Mouse (Mus musculus) E14TG2a.4 (cell line): ENCODE data around the gene Nup50.
"Not testable (repeated sequence)": the region's sequence is repeated elsewhere in the genome, so short reads cannot be mapped to it uniquely, and the experiment has no call there.

Experiments
- H3K27me3 ChIP-seq: 2 replicates; pipeline ENCODE4 v1.6.1; 2014; ENCODE audit warnings: low read length, control low read depth; ENCODE audit not compliant: insufficient read depth
- H3K36me3 ChIP-seq: 2 replicates; pipeline ENCODE4 v1.6.1; 2014; ENCODE audit warnings: low read length, control low read depth; ENCODE audit not compliant: insufficient read depth
- H3K4me1 ChIP-seq: replicated peaks from 2 replicates; pipeline ENCODE4 v1.6.1; 2014; ENCODE audit warnings: low read depth, low read length, control low read depth
- H3K4me3 ChIP-seq: replicated peaks from 2 replicates; pipeline ENCODE4 v1.5.1; 2014; ENCODE audit warnings: mild to moderate bottlenecking, low read length
- H3K9me3 ChIP-seq: 2 replicates; pipeline ENCODE4 v1.6.1; 2014; ENCODE audit warnings: low read length, control low read depth
- CTCF ChIP-seq: conservative IDR thresholded peaks from 2 replicates; pipeline ENCODE4 v1.5.1; 2014; ENCODE audit warnings: low read length
- NANOG ChIP-seq: IDR thresholded peaks from 2 replicates; pipeline ENCODE4 v1.6.1; 2014; ENCODE audit warnings: borderline replicate concordance, low read length, mixed read lengths
- POU5F1 ChIP-seq: IDR thresholded peaks from 2 replicates; pipeline ENCODE4 v1.6.1; 2014; ENCODE audit warnings: low read length, borderline replicate concordance

The Nup50 gene

DNA sequence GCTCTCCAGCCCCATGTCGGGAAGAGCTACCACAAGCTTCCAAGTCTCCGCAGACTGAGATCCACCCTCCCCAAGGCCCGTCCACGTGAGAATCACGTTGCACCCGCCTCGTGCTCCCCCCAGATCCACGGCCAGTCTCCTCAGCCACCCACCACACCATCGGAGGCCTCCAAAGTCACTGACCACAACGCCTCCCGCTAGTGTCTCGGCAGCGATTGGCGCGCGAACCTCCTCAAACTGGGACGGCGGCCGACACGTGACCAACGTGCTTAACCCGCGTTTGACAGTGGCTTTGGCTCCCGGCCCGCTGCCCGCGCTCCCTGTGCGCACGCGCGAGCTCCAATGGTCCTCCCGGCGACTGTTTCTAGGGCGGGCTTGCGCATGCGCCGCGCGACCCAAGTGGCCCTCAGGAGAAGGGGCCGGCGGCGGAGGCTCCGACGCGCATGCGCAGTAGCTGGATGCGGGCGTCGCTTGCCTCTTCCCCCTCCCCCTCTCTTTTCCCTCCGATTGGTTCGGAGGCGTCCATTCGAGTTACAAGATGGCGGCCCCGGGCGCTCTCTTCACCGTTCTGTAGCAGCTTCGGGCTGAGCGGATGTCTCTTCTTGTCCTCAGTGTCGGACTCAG, at the start of gene Nup50:
Gene Nup50 (plus strand): TSS at position 528 of the 624 bp plus-strand sequence.
- peaks cover 50% of the 10 kb centered on the region for H3K4me1 ChIP-seq
- no peak for TF ChIP-seq POU5F1
- TF ChIP-seq NANOG: no peak
- no peak for TF ChIP-seq CTCF
- H3K4me3 ChIP-seq: peak within 1 kb of the TSS; percentile 97
- peaks cover 56% of the 10 kb centered on the region for H3K36me3 ChIP-seq
- no peaks in the 10 kb centered on the region for H3K9me3 ChIP-seq
- H3K27me3 ChIP-seq: no peaks in the 10 kb centered on the region

- Histone ChIP-seq H3K27me3 (no peaks in the 10 kb centered on the region), H3K9me3 (no peaks in the 10 kb centered on the region; the same call in 1 of the 2 replicates), H3K4me3 (no peak overlapping the region), H3K36me3 (no peaks in the 10 kb centered on the region), H3K4me1 (no peaks in the 10 kb centered on the region)
- no peak for TF ChIP-seq CTCF
- TF ChIP-seq POU5F1: no peak
- no peak for TF ChIP-seq NANOG
Observed at GRCm38 (mm10) chr15:84873867-84874266, 49.3 kb upstream of the Nup50 start.

DNA sequence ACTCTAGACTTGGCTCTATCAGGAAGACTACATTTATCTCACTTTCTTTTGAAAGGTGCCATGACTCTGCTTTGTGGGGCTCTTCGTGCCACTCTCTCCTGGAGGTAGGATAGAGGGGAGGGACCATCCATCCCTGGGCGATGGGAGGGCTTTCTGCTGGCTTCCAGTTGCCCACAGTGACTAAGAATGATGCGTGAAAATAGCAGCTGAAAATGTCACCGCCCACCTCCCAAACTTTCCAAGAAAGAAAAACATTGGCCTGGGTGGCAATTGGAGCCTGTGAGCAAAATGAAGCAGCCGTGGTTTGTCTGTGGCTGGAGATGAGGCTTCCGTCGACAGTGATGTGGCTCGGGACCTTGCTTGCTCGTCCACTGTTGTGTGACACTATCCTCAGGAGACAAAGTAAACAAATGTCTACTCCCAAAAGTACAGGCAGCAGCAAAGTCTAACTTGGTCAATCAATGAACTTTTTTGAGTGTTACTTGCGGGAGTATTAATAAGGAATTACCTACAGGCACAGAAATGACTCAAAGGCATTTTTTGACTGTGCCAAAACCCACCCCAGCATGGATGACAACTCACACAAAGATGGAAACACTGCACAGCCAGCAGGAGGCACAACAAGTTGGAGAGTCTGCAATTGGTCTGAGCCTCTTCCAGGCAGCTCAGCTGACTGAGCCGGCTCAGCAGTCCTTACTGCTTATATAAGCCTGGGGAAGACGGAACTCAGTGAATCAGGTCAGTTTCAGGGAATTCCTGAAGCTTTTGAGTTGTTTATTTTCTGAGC, 46.0 kb upstream of the Nup50 start:
- Histone ChIP-seq H3K27me3 (no peaks in the 10 kb centered on the region; the same call in 1 of the 2 replicates), H3K36me3 (no peaks in the 10 kb centered on the region), H3K9me3 (no peaks in the 10 kb centered on the region), H3K4me3 (no peak overlapping the region), H3K4me1 (peaks cover 12% of the 10 kb centered on the region)
- TF ChIP-seq CTCF (no peak), NANOG (no peak), POU5F1 (no peak)

GRCm38 (mm10) chr15:84888066-84888465, 35.1 kb upstream of the Nup50 start:
- Histone ChIP-seq H3K9me3 (peaks cover 7% of the 10 kb centered on the region), H3K36me3 (no peaks in the 10 kb centered on the region), H3K4me3 (no peak overlapping the region), H3K27me3 (peaks cover 5% of the 10 kb centered on the region; the same call in 1 of the 2 replicates), H3K4me1 (0 out of 2 replicates have a peak, but pooled peaks cover 6% of the 10 kb centered on the region)
- TF ChIP-seq POU5F1 (no peak), NANOG (no peak), CTCF (no peak)

GRCm38 (mm10) chr15:84891246-84891645, 32.0 kb upstream of the Nup50 start:
- no peaks in the 10 kb centered on the region for H3K27me3 ChIP-seq

GRCm38 (mm10) chr15:84891658-84892057, 31.6 kb upstream of the Nup50 start:
- Histone ChIP-seq H3K36me3 (no peaks in the 10 kb centered on the region), H3K27me3 (no peaks in the 10 kb centered on the region), H3K4me1 (0 out of 2 replicates have a peak, but pooled peaks cover 6% of the 10 kb centered on the region), H3K4me3 (no peak overlapping the region), H3K9me3 (peaks cover 32% of the 10 kb centered on the region)
- no peak for TF ChIP-seq POU5F1
- peak; percentile 92 for TF ChIP-seq CTCF
- TF ChIP-seq NANOG: no peak

More at GRCm38 (mm10) chr15:84891246-84891645, 32.0 kb upstream of the Nup50 start:
- Histone ChIP-seq H3K9me3 (peaks cover 32% of the 10 kb centered on the region), H3K4me1 (0 out of 2 replicates have a peak, but pooled peaks cover 6% of the 10 kb centered on the region), H3K4me3 (no peak overlapping the region), H3K36me3 (no peaks in the 10 kb centered on the region)
- TF ChIP-seq POU5F1 (no peak), CTCF (no peak), NANOG (no peak)

- not testable (repeated sequence) for H3K36me3 ChIP-seq, H3K4me3 ChIP-seq, H3K27me3 ChIP-seq
- peaks cover 14% of the 10 kb centered on the region; the same call in 1 of the 2 replicates for H3K4me1 ChIP-seq
- peaks cover 32% of the 10 kb centered on the region for H3K9me3 ChIP-seq
Observed at GRCm38 (mm10) chr15:84896216-84896615, 27.0 kb upstream of the Nup50 start.

DNA sequence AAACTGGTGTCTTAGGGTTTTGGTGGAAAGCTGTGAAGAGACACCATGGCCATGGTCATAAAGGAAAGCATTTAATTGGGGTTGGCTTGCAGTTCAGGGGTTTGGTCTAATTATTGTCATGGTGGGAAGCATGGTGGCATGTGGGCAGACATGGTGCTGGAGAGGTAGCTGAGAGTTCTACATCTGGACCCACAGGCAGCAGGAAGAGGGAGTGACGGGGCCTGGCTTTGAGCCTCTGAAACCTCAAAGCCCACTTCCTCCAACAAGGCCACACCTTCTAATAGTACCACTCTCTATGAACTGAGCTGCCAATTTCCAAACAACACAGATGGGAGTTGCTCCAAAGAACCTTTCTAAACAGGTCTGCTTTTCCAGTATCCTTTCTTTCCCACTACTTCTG, 26.5 kb upstream of the Nup50 start:
- Histone ChIP-seq H3K4me3 (no peak overlapping the region), H3K27me3 (no peaks in the 10 kb centered on the region), H3K9me3 (peaks cover 32% of the 10 kb centered on the region), H3K4me1 (peaks cover 11% of the 10 kb centered on the region; the same call in 1 of the 2 replicates), H3K36me3 (no peaks in the 10 kb centered on the region)
- no peak for TF ChIP-seq CTCF
- TF ChIP-seq POU5F1: no peak
- no peak for TF ChIP-seq NANOG

DNA sequence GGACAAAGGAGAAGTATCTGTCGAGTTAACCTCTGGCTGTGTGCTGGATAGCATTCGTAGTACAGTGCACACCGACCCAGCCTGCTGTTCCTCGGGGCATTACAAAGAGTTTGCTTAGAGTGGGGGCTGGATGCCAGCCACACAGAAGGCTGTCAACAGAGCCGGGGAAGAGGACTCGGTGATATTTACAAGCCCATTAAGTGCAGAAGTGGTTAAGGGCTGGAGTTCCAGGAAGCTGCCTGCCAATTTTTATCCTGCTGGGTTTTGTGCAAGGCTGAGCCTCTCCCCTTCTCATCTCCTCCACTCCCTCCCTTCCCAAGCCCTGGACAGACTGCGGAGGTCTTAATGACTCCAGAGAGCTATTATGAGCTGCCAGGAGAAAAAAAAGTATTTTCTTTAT, 25.1 kb upstream of the Nup50 start:
- H3K4me1 ChIP-seq: peaks cover 13% of the 10 kb centered on the region
- no peaks in the 10 kb centered on the region for H3K36me3 ChIP-seq
- H3K27me3 ChIP-seq: no peaks in the 10 kb centered on the region
- TF ChIP-seq NANOG (no peak), CTCF (no peak), POU5F1 (no peak)
- H3K4me3 ChIP-seq: no peak overlapping the region
- H3K9me3 ChIP-seq: peaks cover 26% of the 10 kb centered on the region
